Mouse (Mus musculus) adrenal gland, adult 10 weeks (tissue): ENCODE results near the gene Tsc1. TPM values are rescaled to one million over a fixed set of nuclear protein-coding genes. Genes with fewer than 3 reads are reported as not detected.

Experiments used
- polyA plus RNA-seq: library from polyadenylated mRNA; stranded (reverse); fragments of 350-450 nt; fragmentation: Illumina TruSeq; extraction: RNeasy Lipid Tissue Mini Kit (QIAGEN cat#74804); gene quantifications from one replicate; pipeline ENCODE4 v1.2.3, GENCODE M21; 2014; ENCODE audit warnings: low read depth, low replicate concordance

Tsc1 gene
- polyA plus RNA-seq = 7.3 TPM

DNA sequence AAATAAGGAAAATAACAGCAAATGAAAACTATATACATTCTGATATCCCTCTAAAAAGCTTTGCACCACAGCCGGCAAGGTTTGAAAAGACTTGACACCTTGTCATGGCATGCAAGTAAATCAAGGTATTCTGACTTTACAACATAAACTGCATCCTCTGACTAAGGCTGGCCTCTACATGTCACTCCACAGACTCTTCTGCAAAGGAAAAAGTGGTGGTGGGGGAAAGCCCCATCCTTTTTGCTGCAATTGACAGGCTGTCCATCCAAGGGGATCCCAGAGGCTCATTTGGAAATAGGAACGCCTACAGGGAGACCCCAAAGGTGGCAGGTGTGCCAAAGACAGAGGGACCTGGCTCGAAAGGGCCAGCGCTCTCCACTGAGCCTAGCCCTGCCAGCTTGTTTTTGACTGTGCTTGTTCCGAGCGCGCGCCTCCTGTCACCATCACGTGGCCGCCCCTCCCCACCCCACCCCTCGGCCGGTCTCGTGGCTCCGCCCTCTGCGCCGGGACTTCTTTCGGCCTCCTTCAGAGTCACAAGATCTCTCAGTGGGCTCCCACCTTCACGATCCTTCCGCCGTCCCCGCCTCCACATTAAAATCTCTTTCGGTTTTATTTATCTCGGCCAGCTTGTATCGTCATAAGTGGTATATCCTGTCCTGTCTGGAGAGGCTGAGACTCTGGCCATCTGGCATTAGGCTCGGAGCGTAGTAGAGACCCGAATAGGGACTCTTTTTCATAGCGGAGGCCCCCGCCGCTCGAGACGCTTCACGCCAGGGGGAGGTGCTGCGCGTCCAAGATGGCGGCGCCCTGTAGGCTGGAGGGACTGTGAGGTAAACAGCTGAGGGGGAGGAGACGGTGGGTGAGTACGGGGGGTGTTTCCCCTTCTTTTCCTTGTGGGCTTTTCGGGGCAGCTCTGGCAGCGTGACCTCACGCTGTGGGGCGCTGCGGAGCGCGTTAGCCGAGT lies at the start of gene Tsc1:
Tsc1 (plus strand) TSS at position 768 of the 964 bp plus-strand sequence.

DNA sequence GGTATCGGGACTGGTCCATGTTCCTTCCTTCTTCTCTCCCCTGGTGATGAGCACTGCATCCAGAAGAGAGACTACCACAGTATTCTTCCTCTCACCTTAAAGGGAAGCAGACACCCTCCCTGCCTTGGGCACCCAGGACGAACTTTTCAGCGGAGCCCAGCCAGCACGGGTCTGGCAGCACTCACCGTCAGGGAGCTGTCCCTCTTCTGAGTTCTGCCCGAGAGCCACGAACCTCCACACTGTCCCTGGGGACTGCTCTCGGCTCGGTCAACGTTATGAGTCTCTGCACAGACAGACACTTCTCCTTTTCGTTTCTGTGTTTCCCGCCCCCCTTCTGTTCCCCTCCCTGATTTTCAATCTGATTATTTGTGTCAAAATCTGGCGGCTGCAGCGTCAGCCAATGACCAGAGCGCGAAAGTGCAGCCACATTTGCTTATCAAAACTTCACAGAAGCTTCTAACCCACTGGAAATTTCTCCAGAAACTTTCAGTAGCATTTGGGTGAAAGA lies 19.3 kb upstream of the Tsc1 start, which contains the start of gene Gfi1b:
Gfi1b (minus strand) TSS at position 319 of the 508 bp plus-strand sequence.

DNA sequence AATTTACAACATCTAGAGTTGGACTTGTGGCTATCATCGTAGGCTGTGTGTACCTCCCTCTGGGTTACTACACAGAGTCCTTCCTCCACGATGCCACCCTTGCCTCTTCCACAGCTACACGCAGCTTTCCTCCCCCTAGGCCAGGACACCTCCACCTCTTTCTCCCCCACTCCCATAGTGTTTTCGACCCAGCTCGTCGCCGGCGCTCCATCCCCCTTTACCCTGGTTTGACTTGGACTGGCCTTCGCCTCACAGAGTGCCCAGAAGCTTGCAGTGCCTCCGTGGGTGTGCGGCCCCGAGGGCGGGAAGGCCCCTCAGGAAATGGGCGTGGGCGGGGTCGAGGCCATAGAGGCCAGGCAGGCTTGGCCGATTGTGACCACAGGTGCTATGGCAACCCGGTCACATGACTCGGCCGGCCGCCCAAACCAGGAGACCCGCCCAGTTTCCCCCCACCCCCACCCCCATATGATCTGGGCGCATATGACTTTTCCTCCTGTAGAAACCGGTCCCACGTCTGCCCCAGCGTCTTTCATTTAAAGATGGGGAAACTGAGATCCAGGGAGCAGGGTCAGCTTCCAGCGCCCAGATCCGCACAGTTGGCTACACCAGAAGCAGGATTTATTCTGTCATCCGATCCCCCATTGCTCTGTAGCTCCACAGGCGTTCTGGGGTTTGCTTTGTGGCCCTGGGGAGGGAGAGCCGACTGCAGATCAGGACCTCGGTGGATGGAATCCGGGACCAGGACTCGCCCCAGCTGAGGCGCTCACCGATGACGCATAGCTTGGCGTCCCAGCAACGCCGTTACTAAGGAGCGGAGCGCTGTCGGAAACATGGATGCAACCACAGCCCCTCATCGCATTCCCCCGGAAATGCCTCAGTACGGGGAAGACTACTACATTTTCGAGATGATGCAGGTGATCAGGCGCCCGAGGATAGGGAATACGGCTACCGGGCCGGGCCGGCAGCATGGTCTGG lies 58.6 kb downstream of the Tsc1 start, which contains the start of the genes Spaca9 and Ak8:
Spaca9 (minus strand) TSS at position 367 of the 975 bp plus-strand sequence.
Ak8 (plus strand) TSS at position 804 of the 975 bp plus-strand sequence.

Other genes starting within 250 kb of the Tsc1 start
- gene Ppp1r26, start 194.4 kb upstream of the Tsc1 start, polyA plus RNA-seq = 2.0 TPM
- gene 1700007K13Rik, start 174.9 kb upstream of the Tsc1 start, polyA plus RNA-seq = not detected
- 102 TPM for gene Mrps2, start 173.2 kb upstream of the Tsc1 start, polyA plus RNA-seq
- gene Gbgt1, start 144.3 kb upstream of the Tsc1 start, polyA plus RNA-seq = not detected
- gene Gm10134, start 135.1 kb upstream of the Tsc1 start, polyA plus RNA-seq = not detected
- gene Ralgds, start 128.1 kb upstream of the Tsc1 start, polyA plus RNA-seq = 11.4 TPM
- gene Cel, start 77.8 kb upstream of the Tsc1 start, polyA plus RNA-seq = not detected
- gene Gtf3c5, start 57.5 kb upstream of the Tsc1 start, polyA plus RNA-seq = 3.7 TPM
- gene Gfi1b, start 19.2 kb upstream of the Tsc1 start, polyA plus RNA-seq = not detected
- gene Spaca9, start 58.5 kb downstream of the Tsc1 start, polyA plus RNA-seq = not detected
- not detected for gene Ak8, start 58.9 kb downstream of the Tsc1 start, polyA plus RNA-seq
- 31.6 TPM for gene Gtf3c4, start 199.1 kb downstream of the Tsc1 start, polyA plus RNA-seq
- gene Ddx31, start 199.2 kb downstream of the Tsc1 start, polyA plus RNA-seq = 10.7 TPM